Mouse (Mus musculus): ENCODE measurements at regions not wholly inside any gene's neighbourhood (a gene's known extent, or its start where the extent isn't known, plus 50 kb on each side); places are given as distances from the start of the nearest gene placed in this dataset.

DNA sequence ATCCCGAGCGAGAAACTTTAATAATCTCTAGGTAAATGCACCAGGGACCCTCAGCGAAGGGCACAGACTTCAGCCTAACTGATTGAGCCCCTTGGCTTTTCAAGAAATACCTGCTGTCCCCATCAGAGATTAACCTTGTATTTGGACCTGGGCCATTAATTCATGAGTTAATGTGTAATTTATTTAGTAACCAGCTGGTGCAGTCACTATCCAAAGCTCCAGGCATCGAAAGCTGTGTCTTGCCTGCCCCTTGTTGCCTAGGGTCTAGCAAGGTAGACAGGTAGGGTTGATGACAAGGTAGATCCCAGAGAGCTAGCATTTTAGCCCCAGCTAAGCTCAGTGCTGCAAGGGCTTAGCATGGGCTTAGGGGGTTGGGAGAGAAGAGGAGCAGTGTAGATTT, 80.9 kb upstream of the Runx1 start:
- no peak for TF ChIP-seq CTCF (IDR thresholded peaks at IDR 0.05; ENCODE audit: low read depth, low read length)
- no peak for TF ChIP-seq POLR2A (IDR thresholded peaks at IDR 0.05; ENCODE audit: insufficient read depth, low read length)
